Mouse (Mus musculus): ENCODE measurements around the gene Wdfy1. TPM values are rescaled to one million over a fixed set of nuclear protein-coding genes. Genes with fewer than 3 reads are reported as not detected.

The Wdfy1 gene
- polyA plus RNA-seq, 1 experiment from 2014 or later: 14.4 TPM

DNA sequence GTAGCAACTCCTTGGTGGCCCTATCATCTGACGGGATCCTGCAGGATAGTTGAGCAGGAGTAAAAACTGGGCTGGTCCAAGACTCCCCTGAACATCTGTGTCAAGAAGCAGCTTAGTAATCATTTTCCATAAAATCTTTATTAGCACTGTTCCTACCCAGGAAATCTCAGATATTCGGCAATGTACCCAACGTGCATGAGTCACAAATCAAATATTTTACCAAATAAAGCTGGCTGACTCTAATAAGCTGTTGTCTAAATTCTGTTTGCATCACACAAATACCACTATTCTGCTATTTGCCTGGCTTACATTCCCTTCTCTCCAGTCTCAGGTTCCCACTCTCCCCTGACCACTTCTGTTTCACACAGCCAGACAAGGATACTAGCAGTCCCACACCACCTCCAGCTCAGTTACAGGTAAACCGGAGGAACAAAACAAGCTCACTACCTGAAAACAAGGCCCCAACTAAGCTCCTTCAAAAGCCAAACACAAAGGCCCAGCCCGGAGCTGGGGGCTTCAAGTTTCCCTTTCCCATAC lies 16.4 kb downstream of the Wdfy1 start:
- H3K9me3 ChIP-seq (replicated peaks): no peaks in the 10 kb centered on the region

DNA sequence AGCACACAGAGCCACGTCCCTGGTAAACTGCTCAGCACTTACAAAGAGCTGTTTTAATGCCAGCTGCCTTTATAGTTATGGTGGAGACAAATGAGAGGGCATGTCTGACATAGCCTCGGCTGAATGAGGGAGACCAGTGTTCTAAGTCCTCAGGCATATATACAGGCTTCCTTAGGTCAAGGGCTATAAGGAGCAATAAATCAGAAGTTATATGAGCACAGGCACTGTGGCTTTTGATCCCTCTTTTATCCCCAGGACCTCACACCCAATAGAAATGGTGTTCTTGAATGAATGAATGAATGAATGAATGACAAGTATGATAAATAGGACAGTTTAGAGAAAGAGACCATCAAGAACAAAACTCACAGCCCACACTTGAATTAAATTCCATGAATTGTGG lies 16.9 kb downstream of the Wdfy1 start:
- H3K4me2 ChIP-seq: no peak overlapping the region
- H3K9me3 ChIP-seq (replicated peaks): no peaks in the 10 kb centered on the region
- no peak overlapping the region for H3K4me3 ChIP-seq (replicated peaks)
- no peak overlapping the region for H3K27ac ChIP-seq
- no peak for ATAC-seq (ENCODE audit: low read depth)
- WGBS (ENCODE audit: insufficient replicate concordance): 71% methylated on average over 2 of the region's 2 CpGs
- H3K4me1 ChIP-seq (replicated peaks): peaks cover 43% of the 10 kb centered on the region
- H3K9ac ChIP-seq: no peak overlapping the region
- no peaks in the 10 kb centered on the region for H3K27me3 ChIP-seq
- no peak for DNase-seq
- no peaks in the 10 kb centered on the region for H3K36me3 ChIP-seq

More for the DNA sequence above, 16.4 kb downstream of the Wdfy1 start:
- no peak overlapping the region for H3K27ac ChIP-seq
- H3K4me2 ChIP-seq: peak overlapping the region; percentile 23; the same call in 1 of the 2 replicates
- H3K4me3 ChIP-seq (replicated peaks): no peak overlapping the region
- no peaks in the 10 kb centered on the region for H3K27me3 ChIP-seq
- ATAC-seq (ENCODE audit: low read depth) (no peak), DNase-seq (no peak)
- no peaks in the 10 kb centered on the region for H3K36me3 ChIP-seq
- peaks cover 48% of the 10 kb centered on the region for H3K4me1 ChIP-seq (replicated peaks)
- no peak overlapping the region for H3K9ac ChIP-seq
- WGBS (ENCODE audit: insufficient replicate concordance): 72% methylated on average over 5 of the region's 5 CpGs

DNA sequence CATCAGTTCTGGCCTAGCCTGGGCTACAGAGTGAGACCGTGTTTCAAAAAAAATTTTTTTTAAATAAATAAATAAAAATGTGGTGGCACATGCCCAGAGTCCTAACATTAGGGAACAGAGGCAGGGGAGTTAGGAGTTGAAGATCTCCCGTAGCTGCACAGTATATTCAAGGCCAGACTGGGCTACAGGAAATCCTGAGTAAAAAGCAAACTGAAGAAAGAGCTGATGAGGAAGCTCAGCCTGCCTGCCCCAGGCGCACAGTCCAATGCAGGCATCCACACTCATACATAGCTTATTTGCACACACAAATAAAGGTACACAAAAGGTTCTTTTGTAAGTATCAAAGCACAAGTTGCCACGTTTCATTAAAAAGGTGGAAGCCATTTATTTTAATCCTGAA lies 18.3 kb downstream of the Wdfy1 start:
- DNase-seq (no peak), ATAC-seq (ENCODE audit: low read depth) (no peak)
- Histone ChIP-seq H3K4me1 (replicated peaks) (peaks cover 37% of the 10 kb centered on the region), H3K4me3 (replicated peaks) (no peak overlapping the region), H3K27ac (no peak overlapping the region), H3K9me3 (replicated peaks) (no peaks in the 10 kb centered on the region), H3K27me3 (no peaks in the 10 kb centered on the region), H3K4me2 (no peak overlapping the region), H3K9ac (no peak overlapping the region), H3K36me3 (no peaks in the 10 kb centered on the region)
- WGBS (ENCODE audit: insufficient replicate concordance): 47% methylated on average over 4 of the region's 4 CpGs

DNA sequence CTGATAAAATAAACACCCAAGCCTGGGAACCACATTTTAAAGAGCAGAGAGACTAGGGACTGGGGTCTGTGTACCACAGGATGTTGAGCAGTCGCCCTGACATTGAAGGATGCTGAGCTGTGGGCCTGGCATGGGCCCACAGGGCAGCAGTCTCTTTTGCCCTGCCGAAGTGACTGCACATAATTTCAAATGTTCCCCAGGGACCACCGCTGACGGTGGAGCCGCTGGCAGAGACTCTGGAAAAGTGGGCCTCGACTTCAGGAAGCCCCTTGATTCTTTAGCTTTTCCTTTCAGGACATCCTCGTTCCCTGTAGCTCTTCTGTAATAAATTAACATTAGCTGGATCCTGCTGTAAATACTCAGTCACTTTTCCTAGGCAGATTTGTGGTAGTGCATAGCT lies 18.8 kb downstream of the Wdfy1 start:
- Histone ChIP-seq H3K36me3 (no peaks in the 10 kb centered on the region), H3K4me3 (replicated peaks) (no peak overlapping the region), H3K4me1 (replicated peaks) (peaks cover 37% of the 10 kb centered on the region), H3K27me3 (no peaks in the 10 kb centered on the region), H3K27ac (no peak overlapping the region), H3K9me3 (replicated peaks) (no peaks in the 10 kb centered on the region), H3K9ac (no peak overlapping the region), H3K4me2 (no peak overlapping the region)
- DNase-seq (no peak), ATAC-seq (ENCODE audit: low read depth) (no peak)
- 64% methylated on average over 7 of the region's 7 CpGs for WGBS (ENCODE audit: insufficient replicate concordance)

DNA sequence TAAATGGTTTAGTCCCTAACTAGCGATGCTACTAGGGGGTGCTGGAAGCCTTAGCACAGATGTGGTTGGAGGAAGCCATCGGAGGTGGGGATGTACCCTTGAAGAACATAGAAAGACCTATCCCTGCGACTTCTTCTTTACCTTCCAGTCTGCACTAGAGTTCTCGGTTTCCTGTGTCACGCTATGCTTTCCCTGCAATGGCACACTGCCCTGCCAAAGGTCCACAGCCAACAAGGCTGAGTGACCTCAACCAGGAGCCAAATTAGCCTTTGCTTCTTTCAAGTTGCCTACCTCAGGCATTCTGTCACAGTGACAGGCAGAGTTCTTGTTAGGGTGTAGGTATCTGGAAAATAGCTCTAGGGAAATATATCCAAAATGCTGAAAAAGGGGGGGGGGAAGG lies 19.5 kb downstream of the Wdfy1 start:
- Histone ChIP-seq H3K27ac (no peak overlapping the region), H3K9me3 (replicated peaks) (no peaks in the 10 kb centered on the region), H3K4me1 (replicated peaks) (peaks cover 40% of the 10 kb centered on the region), H3K9ac (no peak overlapping the region), H3K4me2 (no peak overlapping the region), H3K36me3 (no peaks in the 10 kb centered on the region), H3K27me3 (no peaks in the 10 kb centered on the region), H3K4me3 (replicated peaks) (no peak overlapping the region)
- WGBS (ENCODE audit: insufficient replicate concordance): 70% methylated on average over 5 of the region's 5 CpGs
- DNase-seq (no peak), ATAC-seq (ENCODE audit: low read depth) (no peak)

DNA sequence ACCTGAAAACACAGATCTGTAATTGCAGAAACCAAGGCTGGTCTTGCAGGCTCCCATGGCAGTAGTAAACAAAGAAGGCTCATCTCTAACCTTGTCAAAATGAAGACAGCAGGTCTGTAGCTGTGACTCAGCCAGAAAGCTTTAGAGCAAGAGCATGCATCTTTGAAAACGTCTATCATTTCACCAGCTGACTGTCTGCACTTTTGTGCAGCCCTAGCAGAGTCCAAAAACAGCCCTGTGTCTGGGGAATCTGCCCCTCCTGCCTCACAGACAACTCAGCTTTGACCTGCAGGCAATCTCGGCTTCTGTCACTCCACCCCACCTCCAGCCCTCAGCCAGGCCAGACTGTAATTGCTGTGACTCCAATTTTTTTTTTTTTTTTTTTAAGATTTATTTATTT lies 20.6 kb downstream of the Wdfy1 start:
- Histone ChIP-seq H3K9me3 (replicated peaks) (no peaks in the 10 kb centered on the region), H3K4me2 (no peak overlapping the region), H3K27me3 (no peaks in the 10 kb centered on the region), H3K4me3 (replicated peaks) (no peak overlapping the region), H3K27ac (no peak overlapping the region), H3K4me1 (replicated peaks) (peaks cover 34% of the 10 kb centered on the region), H3K9ac (no peak overlapping the region), H3K36me3 (no peaks in the 10 kb centered on the region)
- DNase-seq (no peak), ATAC-seq (ENCODE audit: low read depth) (no peak)
- 49% methylated on average over 2 of the region's 2 CpGs for WGBS (ENCODE audit: insufficient replicate concordance)

DNA sequence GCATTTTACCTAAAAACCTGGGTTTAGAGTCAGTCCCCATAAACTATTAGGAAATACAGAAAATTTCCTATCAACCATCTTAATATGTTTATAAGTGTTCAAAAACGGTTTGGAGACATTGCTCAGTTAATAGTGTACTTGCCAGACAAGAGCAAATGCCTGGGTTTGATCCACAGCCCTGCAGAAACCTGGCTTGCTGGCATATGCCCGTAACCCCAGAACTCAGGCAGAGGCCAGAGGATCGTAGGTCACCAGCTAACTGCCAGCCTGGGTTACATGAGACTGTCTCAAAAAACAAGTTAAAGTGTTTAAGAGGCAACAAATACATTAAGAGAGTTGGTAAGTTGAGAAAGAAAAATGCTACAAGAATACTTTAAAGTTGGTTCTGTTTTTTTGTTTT lies 21.0 kb downstream of the Wdfy1 start:
- Histone ChIP-seq H3K4me2 (no peak overlapping the region), H3K4me1 (replicated peaks) (peaks cover 32% of the 10 kb centered on the region), H3K9me3 (replicated peaks) (no peaks in the 10 kb centered on the region), H3K4me3 (replicated peaks) (no peak overlapping the region), H3K9ac (no peak overlapping the region), H3K36me3 (no peaks in the 10 kb centered on the region), H3K27ac (no peak overlapping the region), H3K27me3 (no peaks in the 10 kb centered on the region)
- no peak for DNase-seq
- 63% methylated on average over 3 of the region's 3 CpGs for WGBS (ENCODE audit: insufficient replicate concordance)
- ATAC-seq (ENCODE audit: low read depth): no peak

DNA sequence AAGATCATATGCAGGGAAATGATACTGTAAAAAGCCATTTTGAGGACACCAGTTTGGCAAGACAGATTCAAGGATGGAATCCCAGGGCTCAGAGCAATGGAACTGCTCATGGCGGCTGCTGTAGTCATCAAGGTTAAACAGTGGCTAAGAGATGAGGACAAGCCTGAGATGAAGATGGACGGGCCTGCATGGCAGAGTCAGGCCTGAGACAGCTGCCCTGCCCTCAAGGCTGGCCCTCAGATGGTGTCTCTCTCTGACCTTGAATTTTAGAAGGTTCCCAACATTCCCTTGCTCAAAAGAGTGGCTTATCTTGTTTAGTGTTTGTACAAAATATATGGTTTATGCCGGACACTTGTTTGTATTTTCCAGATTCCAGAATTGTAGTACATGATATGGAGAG lies 22.5 kb downstream of the Wdfy1 start:
- H3K27me3 ChIP-seq: no peaks in the 10 kb centered on the region
- ATAC-seq (ENCODE audit: low read depth) (no peak), DNase-seq (no peak)
- H3K4me2 ChIP-seq: no peak overlapping the region
- no peaks in the 10 kb centered on the region for H3K36me3 ChIP-seq
- H3K4me1 ChIP-seq (replicated peaks): peaks cover 29% of the 10 kb centered on the region
- 83% methylated on average over 3 of the region's 3 CpGs for WGBS (ENCODE audit: insufficient replicate concordance)
- H3K9me3 ChIP-seq (replicated peaks): no peaks in the 10 kb centered on the region
- no peak overlapping the region for H3K27ac ChIP-seq
- H3K4me3 ChIP-seq (replicated peaks): no peak overlapping the region
- no peak overlapping the region for H3K9ac ChIP-seq

DNA sequence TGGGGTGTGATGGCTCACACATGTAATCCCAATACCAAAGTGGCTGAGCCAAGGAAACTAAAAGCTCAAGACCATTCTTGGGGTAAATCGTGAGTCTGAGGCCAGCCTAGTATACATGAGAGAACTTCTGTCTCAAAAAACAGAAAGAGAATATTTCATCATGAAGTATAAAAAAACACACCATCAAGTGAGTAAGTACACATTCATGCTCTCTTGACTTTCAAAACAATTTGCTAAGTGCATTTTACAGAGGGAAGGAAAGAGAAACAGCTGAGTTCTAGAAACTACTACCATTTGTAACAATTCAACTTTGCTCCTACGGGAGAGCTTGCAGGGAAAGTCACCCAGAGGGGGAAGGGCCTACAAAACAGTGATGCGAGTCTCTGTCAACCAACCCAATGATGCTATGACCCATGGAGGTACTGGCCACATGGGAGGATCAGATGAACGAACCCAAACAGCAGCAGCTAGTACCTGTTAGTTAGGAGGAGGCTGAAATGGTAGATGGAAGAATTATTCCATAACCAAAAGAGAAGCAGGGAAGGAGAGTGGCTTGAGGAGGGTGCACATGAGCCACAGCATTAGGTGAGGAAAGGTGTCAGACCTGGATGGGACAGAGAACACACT lies 23.1 kb downstream of the Wdfy1 start:
- Histone ChIP-seq H3K4me3 (replicated peaks) (no peak overlapping the region), H3K27me3 (no peaks in the 10 kb centered on the region), H3K36me3 (no peaks in the 10 kb centered on the region), H3K4me1 (replicated peaks) (peaks cover 29% of the 10 kb centered on the region), H3K9ac (no peak overlapping the region), H3K4me2 (no peak overlapping the region), H3K27ac (no peak overlapping the region), H3K9me3 (replicated peaks) (no peaks in the 10 kb centered on the region)
- 46% methylated on average over 4 of the region's 4 CpGs for WGBS (ENCODE audit: insufficient replicate concordance)
- ATAC-seq (ENCODE audit: low read depth) (no peak), DNase-seq (no peak)

DNA sequence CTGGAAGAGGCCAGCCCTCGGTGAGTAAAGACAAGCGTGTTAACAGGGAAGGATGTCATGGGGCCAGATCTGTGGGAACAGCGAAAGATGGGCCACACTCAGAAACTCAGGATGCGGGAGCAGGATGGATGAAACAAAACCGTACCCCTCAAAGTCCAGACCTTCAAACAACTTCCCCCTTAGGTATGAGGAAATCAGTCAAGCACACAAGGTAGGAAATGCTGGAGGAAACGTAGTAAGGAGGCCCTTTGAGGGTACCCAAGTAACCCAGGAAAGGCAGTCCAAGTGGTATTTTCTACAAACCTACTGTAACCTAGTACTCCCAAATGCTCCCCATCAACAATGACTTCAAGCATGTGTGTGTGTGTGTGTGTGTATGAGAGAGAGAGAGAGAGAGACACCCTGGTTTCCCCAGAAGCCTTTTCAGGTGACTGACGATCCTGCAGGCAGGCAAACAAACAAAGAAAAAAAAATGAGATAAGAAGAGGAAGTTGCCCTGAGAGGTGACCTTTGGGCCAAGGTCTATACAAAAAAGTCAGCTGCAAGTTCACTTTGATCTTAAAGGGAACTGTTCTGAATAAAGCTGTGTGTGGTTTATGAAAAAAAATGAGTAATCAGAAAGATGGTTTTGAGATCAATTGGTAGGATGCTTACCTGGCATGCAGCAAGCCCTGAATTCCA lies 23.8 kb downstream of the Wdfy1 start:
- no peak overlapping the region for H3K9ac ChIP-seq
- peak overlapping the region; percentile 29; the same call in 1 of the 2 replicates for H3K27ac ChIP-seq
- H3K4me3 ChIP-seq (replicated peaks): no peak overlapping the region

DNA sequence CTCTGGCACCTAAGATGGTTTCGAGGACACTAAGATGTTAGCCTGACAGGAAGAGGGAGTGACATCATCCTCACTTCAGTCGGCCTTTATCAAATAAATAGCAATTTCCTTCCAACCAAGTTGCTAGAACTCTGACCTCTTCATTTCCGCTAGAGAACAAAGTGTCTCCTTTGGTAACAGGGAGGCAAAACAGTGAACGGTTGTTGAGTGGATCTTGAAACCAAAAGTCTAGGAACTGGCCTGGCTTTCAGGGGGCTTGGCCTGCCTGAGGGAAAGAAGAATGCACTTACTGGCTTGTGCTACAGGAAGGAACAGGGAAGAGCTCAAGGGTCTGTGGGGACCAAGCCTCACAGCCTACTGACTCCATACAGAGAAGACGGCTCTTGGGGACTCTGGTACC lies 24.8 kb downstream of the Wdfy1 start:
- H3K27me3 ChIP-seq: no peaks in the 10 kb centered on the region
- 39% methylated on average over 5 of the region's 5 CpGs for WGBS (ENCODE audit: insufficient replicate concordance)
- DNase-seq (no peak), ATAC-seq (ENCODE audit: low read depth) (peak; percentile 31; the same call in 1 of the 2 replicates)
- H3K9ac ChIP-seq: no peak overlapping the region
- no peak overlapping the region for H3K4me2 ChIP-seq
- H3K4me3 ChIP-seq (replicated peaks): no peak overlapping the region
- peaks cover 22% of the 10 kb centered on the region for H3K4me1 ChIP-seq (replicated peaks)
- H3K36me3 ChIP-seq: no peaks in the 10 kb centered on the region
- H3K9me3 ChIP-seq (replicated peaks): no peaks in the 10 kb centered on the region
- peak overlapping the region; percentile 50; the same call in 1 of the 2 replicates for H3K27ac ChIP-seq

More for the DNA sequence above, 23.8 kb downstream of the Wdfy1 start:
- Histone ChIP-seq H3K4me1 (replicated peaks) (peaks cover 26% of the 10 kb centered on the region), H3K36me3 (no peaks in the 10 kb centered on the region), H3K9me3 (replicated peaks) (no peaks in the 10 kb centered on the region), H3K27me3 (no peaks in the 10 kb centered on the region), H3K4me2 (no peak overlapping the region)
- ATAC-seq (ENCODE audit: low read depth) (no peak), DNase-seq (no peak)
- 43% methylated on average over 7 of the region's 7 CpGs for WGBS (ENCODE audit: insufficient replicate concordance)

DNA sequence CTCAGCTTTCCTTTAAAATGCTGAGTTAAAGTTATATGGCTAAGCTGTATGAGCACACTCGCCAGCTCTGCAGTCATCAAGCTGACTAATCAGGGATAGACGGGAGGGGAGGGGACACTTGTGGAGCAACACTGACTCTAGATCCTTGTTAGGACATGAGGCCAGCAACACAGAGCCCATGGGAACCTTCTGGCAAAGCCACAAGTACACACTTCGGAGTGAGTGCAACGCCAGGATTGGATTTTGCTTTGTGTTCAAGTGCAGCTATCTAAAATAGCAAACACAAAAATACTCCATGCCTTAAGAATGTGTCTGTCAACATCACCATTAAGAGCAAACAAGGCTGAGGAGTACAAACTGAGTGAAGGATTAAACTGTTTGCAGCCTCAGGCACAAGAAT lies 29.9 kb downstream of the Wdfy1 start:
- Histone ChIP-seq H3K36me3 (no peaks in the 10 kb centered on the region), H3K27me3 (no peaks in the 10 kb centered on the region), H3K4me1 (replicated peaks) (peaks cover under 1% of the 10 kb centered on the region), H3K4me2 (no peak overlapping the region), H3K9me3 (replicated peaks) (no peaks in the 10 kb centered on the region), H3K9ac (no peak overlapping the region), H3K27ac (no peak overlapping the region), H3K4me3 (replicated peaks) (no peak overlapping the region)
- no peak for DNase-seq
- 68% methylated on average over 4 of the region's 4 CpGs for WGBS (ENCODE audit: insufficient replicate concordance)
- no peak for ATAC-seq (ENCODE audit: low read depth)
